Mouse (Mus musculus) erythroblast, embryonic 14.5 days (primary cell): ENCODE measurements around the gene Scel.

Source experiments
- GATA1 ChIP-seq: IDR thresholded peaks from 2 replicates; pipeline ENCODE4 v1.6.1; 2012; ENCODE audit warnings: low read length, inconsistent platforms, mixed read lengths
- TAL1 ChIP-seq: IDR thresholded peaks from 3 replicates; pipeline ENCODE4 v1.6.1; 2012; ENCODE audit warnings: low read length, inconsistent platforms, mixed read lengths

- no peak for TF ChIP-seq GATA1
- TF ChIP-seq TAL1 = no peak
Measured at GRCm38 (mm10) chr14:103630545-103630944, 117.4 kb downstream of the Scel start.
